Mouse (Mus musculus): Measurements from ENCODE around the gene Ubr1. TPM values are rescaled to one million over a fixed set of nuclear protein-coding genes. Genes with fewer than 3 reads are reported as not detected.

The Ubr1 gene
- polyA plus RNA-seq, 1 experiment, result 16.4 TPM

- no peak for TF ChIP-seq POLR2A (IDR thresholded peaks at IDR 0.05; ENCODE audit: control insufficient read depth, low read depth, low read length)
- TF ChIP-seq CTCF (IDR thresholded peaks at IDR 0.05; ENCODE audit: control insufficient read depth, insufficient read depth, insufficient replicate concordance, low read depth, low read length), result no peak
- no peaks in the 10 kb centered on the region for H3K36me3 ChIP-seq (ENCODE audit: control insufficient read depth, insufficient read depth, low read length)
- H3K4me3 ChIP-seq (ENCODE audit: control insufficient read depth, low read depth, low read length), result no peak overlapping the region
- no peak overlapping the region for H3K27ac ChIP-seq (ENCODE audit: control insufficient read depth, insufficient read depth, low read depth, low read length)
- H3K27me3 ChIP-seq (ENCODE audit: control insufficient read depth, insufficient read depth, low read length), result no peaks in the 10 kb centered on the region
- no peaks in the 10 kb centered on the region for H3K4me1 ChIP-seq (ENCODE audit: control insufficient read depth, insufficient read depth, low read length)
Observed at GRCm38 (mm10) chr2:120959827-120960226, 10.7 kb downstream of the Ubr1 start.

GRCm38 (mm10) chr2:120959363-120959762 is 11.2 kb downstream of the Ubr1 start:
- no peaks in the 10 kb centered on the region for H3K36me3 ChIP-seq (ENCODE audit: control insufficient read depth, insufficient read depth, low read length)
- no peak for TF ChIP-seq POLR2A (IDR thresholded peaks at IDR 0.05; ENCODE audit: control insufficient read depth, low read depth, low read length)
- no peak for TF ChIP-seq CTCF (IDR thresholded peaks at IDR 0.05; ENCODE audit: control insufficient read depth, insufficient read depth, insufficient replicate concordance, low read depth, low read length)

GRCm38 (mm10) chr2:120952176-120952938 is 18.2 kb downstream of the Ubr1 start:
- no peaks in the 10 kb centered on the region for H3K27me3 ChIP-seq (ENCODE audit: control insufficient read depth, insufficient read depth, low read length)
- no peaks in the 10 kb centered on the region for H3K36me3 ChIP-seq (ENCODE audit: control insufficient read depth, insufficient read depth, low read length)
- no peak overlapping the region for H3K4me3 ChIP-seq (ENCODE audit: control insufficient read depth, low read depth, low read length)
- TF ChIP-seq POLR2A (IDR thresholded peaks at IDR 0.05; ENCODE audit: control insufficient read depth, low read depth, low read length) (no peak), CTCF (IDR thresholded peaks at IDR 0.05; ENCODE audit: control insufficient read depth, insufficient read depth, insufficient replicate concordance, low read depth, low read length) (no peak)
- H3K27ac ChIP-seq (ENCODE audit: control insufficient read depth, insufficient read depth, low read depth, low read length), result no peak overlapping the region
- no peaks in the 10 kb centered on the region for H3K4me1 ChIP-seq (ENCODE audit: control insufficient read depth, insufficient read depth, low read length)

More at GRCm38 (mm10) chr2:120959363-120959762, 11.2 kb downstream of the Ubr1 start:
- Histone ChIP-seq H3K4me3 (ENCODE audit: control insufficient read depth, low read depth, low read length) (no peak overlapping the region), H3K27me3 (ENCODE audit: control insufficient read depth, insufficient read depth, low read length) (no peaks in the 10 kb centered on the region), H3K4me1 (ENCODE audit: control insufficient read depth, insufficient read depth, low read length) (no peaks in the 10 kb centered on the region), H3K27ac (ENCODE audit: control insufficient read depth, insufficient read depth, low read depth, low read length) (no peak overlapping the region)

- Histone ChIP-seq H3K27ac (ENCODE audit: control insufficient read depth, insufficient read depth, low read depth, low read length) (no peak overlapping the region), H3K4me1 (ENCODE audit: control insufficient read depth, insufficient read depth, low read length) (no peaks in the 10 kb centered on the region), H3K27me3 (ENCODE audit: control insufficient read depth, insufficient read depth, low read length) (no peaks in the 10 kb centered on the region), H3K36me3 (ENCODE audit: control insufficient read depth, insufficient read depth, low read length) (0 out of 2 replicates have a peak, but pooled peaks cover under 1% of the 10 kb centered on the region), H3K4me3 (ENCODE audit: control insufficient read depth, low read depth, low read length) (no peak overlapping the region)
- TF ChIP-seq POLR2A (IDR thresholded peaks at IDR 0.05; ENCODE audit: control insufficient read depth, low read depth, low read length) (no peak), CTCF (IDR thresholded peaks at IDR 0.05; ENCODE audit: control insufficient read depth, insufficient read depth, insufficient replicate concordance, low read depth, low read length) (no peak)
Observed at GRCm38 (mm10) chr2:120951208-120951607, 19.3 kb downstream of the Ubr1 start.

- H3K4me1 ChIP-seq (ENCODE audit: control insufficient read depth, insufficient read depth, low read length), result no peaks in the 10 kb centered on the region
- H3K27ac ChIP-seq (ENCODE audit: control insufficient read depth, insufficient read depth, low read depth, low read length), result no peak overlapping the region
- no peaks in the 10 kb centered on the region for H3K27me3 ChIP-seq (ENCODE audit: control insufficient read depth, insufficient read depth, low read length)
- TF ChIP-seq POLR2A (IDR thresholded peaks at IDR 0.05; ENCODE audit: control insufficient read depth, low read depth, low read length) (no peak), CTCF (IDR thresholded peaks at IDR 0.05; ENCODE audit: control insufficient read depth, insufficient read depth, insufficient replicate concordance, low read depth, low read length) (no peak)
- no peak overlapping the region for H3K4me3 ChIP-seq (ENCODE audit: control insufficient read depth, low read depth, low read length)
- no peaks in the 10 kb centered on the region; the same call in 1 of the 2 replicates for H3K36me3 ChIP-seq (ENCODE audit: control insufficient read depth, insufficient read depth, low read length)
Observed at GRCm38 (mm10) chr2:120933038-120933437, 37.5 kb downstream of the Ubr1 start.

GRCm38 (mm10) chr2:120909556-120909955 is 61.0 kb downstream of the Ubr1 start:
- Histone ChIP-seq H3K36me3 (ENCODE audit: control insufficient read depth, insufficient read depth, low read length) (no peaks in the 10 kb centered on the region), H3K4me1 (ENCODE audit: control insufficient read depth, insufficient read depth, low read length) (no peaks in the 10 kb centered on the region), H3K27me3 (ENCODE audit: control insufficient read depth, insufficient read depth, low read length) (no peaks in the 10 kb centered on the region), H3K27ac (ENCODE audit: control insufficient read depth, insufficient read depth, low read depth, low read length) (no peak overlapping the region), H3K4me3 (ENCODE audit: control insufficient read depth, low read depth, low read length) (no peak overlapping the region)
- no peak for TF ChIP-seq CTCF (IDR thresholded peaks at IDR 0.05; ENCODE audit: control insufficient read depth, insufficient read depth, insufficient replicate concordance, low read depth, low read length)
- TF ChIP-seq POLR2A (IDR thresholded peaks at IDR 0.05; ENCODE audit: control insufficient read depth, low read depth, low read length), result no peak

GRCm38 (mm10) chr2:120896361-120896760 is 74.2 kb downstream of the Ubr1 start:
- TF ChIP-seq POLR2A (IDR thresholded peaks at IDR 0.05; ENCODE audit: control insufficient read depth, low read depth, low read length), result no peak
- Histone ChIP-seq H3K36me3 (ENCODE audit: control insufficient read depth, insufficient read depth, low read length) (no peaks in the 10 kb centered on the region; the same call in 1 of the 2 replicates), H3K4me3 (ENCODE audit: control insufficient read depth, low read depth, low read length) (no peak overlapping the region), H3K4me1 (ENCODE audit: control insufficient read depth, insufficient read depth, low read length) (no peaks in the 10 kb centered on the region), H3K27ac (ENCODE audit: control insufficient read depth, insufficient read depth, low read depth, low read length) (no peak overlapping the region), H3K27me3 (ENCODE audit: control insufficient read depth, insufficient read depth, low read length) (no peaks in the 10 kb centered on the region)
